Mouse (Mus musculus) MEL (cell line): ENCODE results near the gene Atp8a2.

Experiments used
- CTCF ChIP-seq, 3 experiments: IDR thresholded peaks in 2 of 3; conservative IDR thresholded peaks in 1 of 3; 2 replicates each; pipeline ENCODE4 v1.5.1; 2011 to 2012; ENCODE audit warnings: low read length in 3 of 3, low read depth in 2 of 3, mild to moderate bottlenecking in 2 of 3, improper control_type of control experiment in 1 of 3, inconsistent platforms in 1 of 3, mixed read lengths in 1 of 3, moderate library complexity in 1 of 3; ENCODE audit not compliant: control insufficient read depth in 1 of 3, insufficient read depth in 1 of 3, poor library complexity in 1 of 3, severe bottlenecking in 1 of 3
- MAX ChIP-seq: IDR thresholded peaks from 2 replicates; pipeline ENCODE4 v1.6.1; 2011; ENCODE audit warnings: low read length, improper control_type of control experiment
- MYB ChIP-seq: IDR thresholded peaks from 2 replicates; pipeline ENCODE4 v1.6.1; 2011; ENCODE audit warnings: mild to moderate bottlenecking, low read depth, low read length, improper control_type of control experiment
- POLR2A ChIP-seq, 2 experiments: IDR thresholded peaks; 2 replicates each; pipeline ENCODE4 v1.6.1; 2011 to 2012; ENCODE audit warnings: low read length in 2 of 2, mild to moderate bottlenecking in 2 of 2, control low read depth in 1 of 2, improper control_type of control experiment in 1 of 2, low read depth in 1 of 2, moderate library complexity in 1 of 2; ENCODE audit not compliant: control insufficient read depth in 1 of 2, insufficient read depth in 1 of 2, poor library complexity in 1 of 2
- SIN3A ChIP-seq: IDR thresholded peaks from 2 replicates; pipeline ENCODE4 v1.6.1; 2012; ENCODE audit warnings: low read length, improper control_type of control experiment, inconsistent platforms
- UBTF ChIP-seq: IDR thresholded peaks from 2 replicates; pipeline ENCODE4 v1.6.1; 2012; ENCODE audit warnings: low read depth, mild to moderate bottlenecking, inconsistent platforms, low read length, improper control_type of control experiment, moderate library complexity, borderline replicate concordance; ENCODE audit not compliant: insufficient read depth
- ZNF384 ChIP-seq: IDR thresholded peaks from 2 replicates; pipeline ENCODE4 v1.6.1; 2012; ENCODE audit warnings: low read depth, mild to moderate bottlenecking, inconsistent platforms, low read length, improper control_type of control experiment

- no peak for TF ChIP-seq MAX
- TF ChIP-seq CTCF (IDR thresholded peaks at IDR 0.05 in 2 of 3, conservative IDR thresholded peaks at IDR 0.05 in 1 of 3; ENCODE audit: control insufficient read depth in 1 of 3, insufficient read depth in 1 of 3, low read depth in 2 of 3, low read length in 3 of 3, poor library complexity in 1 of 3, severe bottlenecking in 1 of 3): no peak
- no peak for TF ChIP-seq UBTF
- TF ChIP-seq POLR2A (IDR thresholded peaks at IDR 0.05; ENCODE audit: control insufficient read depth in 1 of 2, insufficient read depth in 1 of 2, low read depth in 1 of 2, low read length in 2 of 2, poor library complexity in 1 of 2): no peak
- TF ChIP-seq SIN3A: no peak
- TF ChIP-seq ZNF384: no peak
- TF ChIP-seq MYB: no peak
Measured at GRCm38 (mm10) chr14:60125202-60125601, 71.8 kb downstream of the Atp8a2 start.
